Mouse (Mus musculus): Measurements from ENCODE around the gene Napsa.

DNA sequence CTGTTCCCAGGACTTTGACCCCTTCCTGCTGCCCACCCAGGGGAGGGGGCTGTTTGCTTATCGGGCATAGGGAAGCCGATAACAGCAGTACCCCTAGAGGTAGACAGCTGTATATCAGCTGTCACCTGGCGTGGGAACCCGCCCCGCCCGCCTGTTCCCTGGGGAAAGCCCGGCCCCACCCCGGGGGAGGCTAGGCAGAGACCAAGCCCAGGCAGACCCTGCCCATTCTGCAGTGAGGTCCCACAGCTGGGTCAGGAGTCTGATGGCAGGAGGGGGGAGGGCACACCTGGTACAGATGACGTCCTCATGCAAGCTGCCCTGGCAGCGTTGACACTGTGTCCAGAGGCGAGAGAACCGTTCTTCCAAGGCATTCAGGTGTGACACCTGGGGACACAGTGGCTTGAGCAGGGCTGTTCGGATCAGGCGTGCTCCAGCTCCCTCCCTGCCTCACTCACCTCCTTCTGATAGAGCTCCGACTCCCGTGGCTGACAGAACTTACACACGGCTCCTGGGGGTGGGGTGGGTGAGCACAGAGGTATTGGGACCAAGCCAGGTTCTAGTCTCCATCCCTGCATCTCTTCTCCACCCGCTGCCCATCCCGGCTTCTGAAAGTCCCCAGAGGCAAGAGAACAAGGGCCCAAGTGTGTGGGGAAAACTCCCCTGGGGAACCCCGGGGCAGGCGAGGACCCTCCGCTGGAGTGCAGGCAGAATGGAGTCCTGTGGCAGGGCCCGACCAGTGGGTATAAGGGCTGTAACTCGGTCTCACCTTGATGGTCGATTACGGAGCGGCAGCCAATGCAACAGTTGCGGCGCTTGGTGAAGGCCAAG is 39.0 kb upstream of the Napsa start:
- TF ChIP-seq CTCF (IDR thresholded peaks at IDR 0.05) (no peak), EP300 (IDR thresholded peaks at IDR 0.05) (no peak)

Measured in lung, postnatal 0 days (tissue).